ENCODE assay signal across 9 mouse cellular contexts in genomic region chr1:157244453-157244790, GRCm38 (mm10).
DNase-seq lines count a peak whose midpoint lies in the region; ATAC-seq and TF ChIP-seq lines count a peak whose summit lies in the region.
"Had no signal": no experiment of that assay in that cellular context is flagged by ENCODE, and none has a peak within 500 bp of the region (broad histone marks: within the 10 kb centered on the region; RNA-seq: fewer than 3 reads in every experiment).

No protein-coding gene starts in this region.

- H3K27me3 ChIP-seq in CH12.LX (replicated peaks): no peaks in the 10 kb centered on the region
- no peaks in the 10 kb centered on the region for H3K27me3 ChIP-seq in forebrain, embryonic 11.5 days (ENCODE audit: control insufficient read depth, insufficient read depth, low read length)
- H3K27me3 ChIP-seq in midbrain, embryonic 10.5 days (ENCODE audit: low read depth, poor library complexity, severe bottlenecking): no peaks in the 10 kb centered on the region

- peak; percentile 43; the same call in 1 of the 2 replicates for ATAC-seq in frontal cortex, adult (ENCODE audit: low TSS enrichment)
- peak; percentile 75 for ATAC-seq in forebrain, embryonic 11.5 days (replicated peaks; ENCODE audit: low FRiP score)

- peak overlapping the region; percentile 7; the same call in 1 of the 2 replicates for H3K4me2 ChIP-seq in CH12.LX (ENCODE audit: insufficient read depth, low read depth, poor library complexity, severe bottlenecking)
- peak overlapping the region; percentile 16 for H3K4me2 ChIP-seq in forebrain, embryonic 11.5 days (ENCODE audit: low read depth, low read length, severe bottlenecking)

- in situ Hi-C loops in CH12.LX (cut with MboI; ENCODE audit: low pct_ligation_motif_present, low pct_unique_long_range_greater_than_20kb, low sequenced_read_pairs): no loop called here

- no peaks in the 10 kb centered on the region for H3K79me2 ChIP-seq in CH12.LX (replicated peaks; ENCODE audit: control insufficient read depth, extremely low read depth, insufficient read depth, poor library complexity, severe bottlenecking)

- no peak overlapping the region for H3K4me3 ChIP-seq in CH12.LX (replicated peaks in 1 of 3; ENCODE audit: low read depth in 2 of 3, low read length in 2 of 3, poor library complexity in 1 of 3)
- no peak overlapping the region; the same call in 1 of the 2 replicates for H3K4me3 ChIP-seq in forebrain, embryonic 11.5 days (ENCODE audit: low read depth, low read length)
- H3K4me3 ChIP-seq in midbrain, embryonic 10.5 days: peak overlapping the region; percentile 43

- H3K4me1 ChIP-seq in CH12.LX (ENCODE audit: control insufficient read depth in 1 of 2, insufficient read depth in 2 of 2): peaks cover 5 to 22% of the 10 kb centered on the region in 2 experiments; a peak in 3 of 4 replicates
- peaks cover 5% of the 10 kb centered on the region; the same call in 1 of the 2 replicates for H3K4me1 ChIP-seq in forebrain, embryonic 11.5 days (replicated peaks; ENCODE audit: control insufficient read depth, insufficient read depth, low read length)
- peaks cover 20% of the 10 kb centered on the region for H3K4me1 ChIP-seq in midbrain, embryonic 10.5 days

- H3K36me3 ChIP-seq in CH12.LX (replicated peaks in 1 of 2; ENCODE audit: control insufficient read depth in 1 of 2, insufficient read depth in 1 of 2, low read length in 1 of 2): no peaks in the 10 kb centered on the region
- H3K36me3 ChIP-seq in forebrain, embryonic 11.5 days (ENCODE audit: control insufficient read depth, insufficient read depth, low read length): no peaks in the 10 kb centered on the region
- H3K36me3 ChIP-seq in midbrain, embryonic 10.5 days: no peaks in the 10 kb centered on the region

- no peak overlapping the region for H3K9ac ChIP-seq in CH12.LX (ENCODE audit: insufficient read depth, low read depth)
- H3K9ac ChIP-seq in forebrain, embryonic 11.5 days (ENCODE audit: low read length): peak overlapping the region; percentile 27

- no peak for TF ChIP-seq EP300 in CH12.LX (IDR thresholded peaks at IDR 0.05; ENCODE audit: low read length)

- no peak overlapping the region for H3K27ac ChIP-seq in CH12.LX (ENCODE audit: insufficient read depth, low read depth)
- H3K27ac ChIP-seq in forebrain, embryonic 11.5 days (ENCODE audit: low read depth, low read length): peak overlapping the region; percentile 51; the same call in 1 of the 2 replicates
- H3K27ac ChIP-seq in midbrain, embryonic 10.5 days (replicated peaks): peak overlapping the region; percentile 85

- dilution Hi-C loops in CH12.LX (cut with MboI; ENCODE audit: extremely low pct_ligation_motif_present, extremely low pct_unique_long_range_greater_than_20kb, low sequenced_read_pairs): no loop called here

- H3K9me3 ChIP-seq in CH12.LX (replicated peaks; ENCODE audit: low read length): no peaks in the 10 kb centered on the region
- no peaks in the 10 kb centered on the region for H3K9me3 ChIP-seq in forebrain, embryonic 11.5 days (ENCODE audit: control insufficient read depth, low read length)
- no peaks in the 10 kb centered on the region for H3K9me3 ChIP-seq in midbrain, embryonic 10.5 days (replicated peaks)

- TF ChIP-seq POLR2A in CH12.LX (IDR thresholded peaks at IDR 0.05; ENCODE audit: low read depth, low read length): no peak

- TF ChIP-seq RAD21 in CH12.LX (IDR thresholded peaks at IDR 0.05; ENCODE audit: low read depth, low read length): no peak

- no peak for TF ChIP-seq CTCF in CH12.LX (conservative IDR thresholded peaks at IDR 0.05 in 1 of 2, IDR thresholded peaks at IDR 0.05 in 1 of 2; ENCODE audit: low read depth in 2 of 2, low read length in 2 of 2)

- 36% methylated on average over 5 of the region's 5 CpGs for whole genome bisulfite sequencing in forebrain, embryonic 11.5 days
- 42% methylated on average over 5 of the region's 5 CpGs for WGBS in midbrain, embryonic 10.5 days

- no peak for DNase-seq in frontal cortex, postnatal 14 days (ENCODE audit: low spot score in 2 of 2)
- no peak for DNase-seq in CH12.LX (ENCODE audit: extremely low read depth)
- DNase-seq in forebrain, embryonic 11.5 days (ENCODE audit: low spot score): peak; percentile 59
- no peak for DNase-seq in midbrain, embryonic 10.5 days (ENCODE audit: low spot score)
- DNase-seq in ovary, postnatal 14 days (ENCODE audit: low spot score): no peak
- no peak for DNase-seq in cerebellum, adult 9-11 months
- no peak for DNase-seq in layer of hippocampus, postnatal 14 days (ENCODE audit: low spot score in 2 of 2)
- DNase-seq: adrenal gland, postnatal 25 days had no signal

TF ChIP-seq in CH12.LX, 34 proteins besides CTCF, POLR2A, EP300 and RAD21:
- TF ChIP-seq JUND (conservative IDR thresholded peaks at IDR 0.05; ENCODE audit: low read depth, low read length) (no peak), ZMIZ1 (IDR thresholded peaks at IDR 0.05; ENCODE audit: low read depth, low read length) (no peak), ZNF384 (IDR thresholded peaks at IDR 0.05; ENCODE audit: low read depth, low read length) (no peak), ZC3H11A (IDR thresholded peaks at IDR 0.05; ENCODE audit: low read depth, low read length) (no peak), MAFK (IDR thresholded peaks at IDR 0.05; ENCODE audit: insufficient replicate concordance, low read length) (no peak), TBP (conservative IDR thresholded peaks at IDR 0.05; ENCODE audit: low read depth, low read length) (no peak), MEF2A (IDR thresholded peaks at IDR 0.05; ENCODE audit: borderline replicate concordance, low read depth, low read length) (no peak), CHD2 (IDR thresholded peaks at IDR 0.05; ENCODE audit: low read length) (no peak), KAT2A (IDR thresholded peaks at IDR 0.05; ENCODE audit: insufficient replicate concordance, low read length) (no peak)
TF ChIP-seq in CH12.LX: peak in this region for 0.
